Mouse (Mus musculus) hindbrain, embryonic 10.5 days (tissue): Measurements from ENCODE around the gene Hoxd10. TPM values are rescaled to one million over a fixed set of nuclear protein-coding genes. Genes with fewer than 3 reads are reported as not detected.
A peak's percentile ranks its signal among the peaks of the same experiment; 100 is the strongest.

Experiments used
- DNase-seq: peaks from one replicate; pipeline ENCODE4 v3.0.0-alpha.2; 2017; ENCODE audit warnings: low spot score
- H3K27ac ChIP-seq: fragments of 300-500 bp; sonication (generic); 2 replicates; pipeline ENCODE4 v1.5.1; 2016; ENCODE audit warnings: mild to moderate bottlenecking, moderate library complexity
- H3K27me3 ChIP-seq: fragments of 300-500 bp; sonication (generic); 2 replicates; pipeline ENCODE4 v1.6.1; 2016; ENCODE audit warnings: mild to moderate bottlenecking; ENCODE audit not compliant: poor library complexity, insufficient read depth, severe bottlenecking
- H3K36me3 ChIP-seq: fragments of 300-500 bp; sonication (generic); 2 replicates; pipeline ENCODE4 v1.6.1; 2016; ENCODE audit warnings: mild to moderate bottlenecking, moderate library complexity
- H3K4me1 ChIP-seq: fragments of 300-500 bp; sonication (generic); replicated peaks from 2 replicates; pipeline ENCODE4 v1.6.1; 2016; ENCODE audit warnings: mild to moderate bottlenecking
- H3K4me3 ChIP-seq: fragments of 300-500 bp; sonication (generic); 2 replicates; pipeline ENCODE4 v1.5.1; 2016; ENCODE audit warnings: mild to moderate bottlenecking, moderate library complexity
- H3K9me3 ChIP-seq: fragments of 300-500 bp; sonication (generic); 2 replicates; pipeline ENCODE4 v1.6.1; 2016; ENCODE audit warnings: mild to moderate bottlenecking, moderate library complexity
- WGBS: fragments of 180-500 bp; shearing (Covaris S2); methylation state at CpG from one replicate; pipeline ENCODE4 v1.1.7; 2016; 5-methylcytosine and 5-hydroxymethylcytosine counted together
- polyA plus RNA-seq: library from polyadenylated mRNA; unstranded; fragments of >200 nt; fragmentation: Nextera tagmentation; extraction: Ambion mirVana; gene quantifications from 2 replicates; pipeline ENCODE4 v1.2.1, GENCODE M21; 2016

The Hoxd10 gene
- polyA plus RNA-seq, 1 experiment from 2014 or later, result not detected

DNA sequence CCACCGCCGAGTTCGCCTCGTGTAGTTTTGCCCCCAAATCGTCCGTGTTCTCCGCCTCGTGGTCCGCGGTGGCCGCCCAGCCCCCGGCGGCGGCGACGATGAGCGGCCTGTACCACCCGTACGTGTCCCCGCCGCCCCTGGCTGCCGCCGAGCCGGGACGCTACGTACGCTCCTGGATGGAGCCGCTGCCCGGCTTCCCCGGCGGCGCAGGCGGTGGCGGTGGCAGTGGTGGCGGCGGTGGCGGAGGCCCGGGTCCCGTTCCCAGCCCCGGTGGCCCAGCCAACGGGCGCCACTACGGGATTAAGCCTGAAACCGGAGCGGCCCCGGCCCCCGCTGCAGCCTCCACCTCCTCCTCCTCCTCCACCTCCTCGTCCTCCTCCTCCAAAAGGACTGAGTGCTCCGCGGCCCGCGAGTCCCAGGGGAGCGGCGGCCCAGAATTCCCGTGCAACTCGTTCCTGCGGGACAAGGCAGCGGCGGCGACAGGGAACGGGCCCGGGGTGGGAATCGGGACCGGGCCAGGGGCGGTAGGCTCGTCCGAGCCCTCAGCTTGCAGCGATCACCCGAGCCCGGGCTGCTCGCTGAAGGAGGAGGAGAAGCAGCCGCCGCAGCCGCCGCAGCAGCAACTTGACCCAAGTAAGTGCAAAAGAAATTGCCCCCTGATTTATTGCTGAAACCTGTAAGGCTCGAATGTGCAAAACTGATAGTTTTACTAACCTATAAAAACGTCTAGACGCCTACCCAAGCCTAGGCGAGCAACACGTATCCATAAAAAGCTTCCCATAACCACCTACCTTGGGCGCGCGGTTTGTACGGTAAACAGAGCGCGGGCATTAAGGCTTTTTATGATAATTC is 6.7 kb downstream of the Hoxd10 start:
- H3K9me3 ChIP-seq, result no peaks in the 10 kb centered on the region
- peak overlapping the region; percentile 39 for H3K4me3 ChIP-seq
- WGBS, result under 1% methylated on average over 86 of the region's 86 CpGs
- DNase-seq, result peak; percentile 74
- peaks cover 100% of the 10 kb centered on the region for H3K27me3 ChIP-seq
- H3K27ac ChIP-seq, result no peak overlapping the region
- peaks cover 17% of the 10 kb centered on the region for H3K4me1 ChIP-seq
- H3K36me3 ChIP-seq, result no peaks in the 10 kb centered on the region

DNA sequence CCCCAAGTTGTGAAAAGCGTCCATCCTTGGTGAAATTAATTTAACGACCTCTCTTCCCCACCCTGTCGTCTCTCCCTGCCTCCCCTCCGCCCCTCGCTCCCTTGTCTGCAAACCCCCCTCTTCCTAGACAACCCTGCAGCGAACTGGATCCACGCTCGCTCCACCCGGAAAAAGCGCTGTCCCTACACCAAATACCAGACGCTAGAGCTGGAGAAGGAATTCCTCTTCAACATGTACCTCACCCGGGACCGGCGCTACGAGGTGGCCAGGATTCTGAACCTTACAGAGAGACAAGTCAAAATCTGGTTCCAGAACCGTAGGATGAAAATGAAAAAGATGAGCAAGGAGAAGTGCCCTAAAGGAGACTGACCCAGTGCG is 7.3 kb downstream of the Hoxd10 start:
- peaks cover 100% of the 10 kb centered on the region for H3K27me3 ChIP-seq
- DNase-seq, result peak; percentile 48
- no peak overlapping the region for H3K4me3 ChIP-seq
- under 1% methylated on average over 17 of the region's 17 CpGs for WGBS
- no peaks in the 10 kb centered on the region for H3K36me3 ChIP-seq
- no peaks in the 10 kb centered on the region for H3K9me3 ChIP-seq
- no peak overlapping the region for H3K27ac ChIP-seq
- peaks cover 17% of the 10 kb centered on the region for H3K4me1 ChIP-seq

DNA sequence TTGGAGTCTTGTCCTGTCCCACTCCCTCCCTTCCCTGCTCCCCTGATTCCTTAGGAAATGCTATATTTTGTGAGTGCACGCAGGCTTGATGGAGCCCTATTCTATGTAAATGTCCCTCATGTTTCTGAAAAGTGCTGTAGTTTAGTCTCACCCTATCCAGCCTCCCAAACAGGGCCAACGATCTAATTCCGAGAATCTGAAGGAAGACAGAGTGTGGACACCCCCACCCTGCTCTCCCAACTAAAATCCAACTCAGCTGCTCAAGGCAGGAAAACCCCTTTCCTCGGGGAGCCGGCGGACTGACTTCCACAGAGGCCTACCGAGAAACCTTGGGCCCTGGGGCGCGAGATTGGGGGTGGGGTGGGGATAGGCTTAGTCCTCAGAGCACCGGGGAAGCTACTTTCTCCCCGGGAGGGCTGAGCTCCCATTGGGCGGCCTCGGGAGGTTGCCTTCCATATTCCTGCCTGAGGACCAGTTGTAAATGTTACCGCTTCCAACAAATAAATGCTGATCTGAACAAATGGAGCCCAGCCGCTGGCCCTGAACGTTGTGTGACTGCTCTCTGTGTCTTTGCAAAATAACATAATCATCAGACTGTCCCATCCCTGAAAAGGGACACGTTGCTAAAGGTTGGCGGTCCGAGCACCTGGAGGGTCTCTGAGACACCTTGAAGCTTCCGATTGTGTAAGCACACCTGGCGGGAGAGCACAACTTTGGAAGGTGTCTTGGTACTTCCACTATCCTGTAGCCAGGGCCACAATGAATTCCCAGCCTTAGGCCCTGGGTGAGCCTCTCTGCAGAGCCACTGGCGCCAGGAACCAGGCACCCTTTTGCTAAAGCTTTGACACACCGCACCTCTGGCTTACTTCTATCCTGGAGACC is 8.2 kb downstream of the Hoxd10 start:
- Histone ChIP-seq H3K27me3 (peaks cover 100% of the 10 kb centered on the region), H3K9me3 (no peaks in the 10 kb centered on the region), H3K27ac (no peak overlapping the region), H3K4me3 (no peak overlapping the region), H3K36me3 (no peaks in the 10 kb centered on the region), H3K4me1 (peaks cover 22% of the 10 kb centered on the region)
- peak; percentile 41 for DNase-seq
- WGBS, result 2% methylated on average over 23 of the region's 23 CpGs

DNA sequence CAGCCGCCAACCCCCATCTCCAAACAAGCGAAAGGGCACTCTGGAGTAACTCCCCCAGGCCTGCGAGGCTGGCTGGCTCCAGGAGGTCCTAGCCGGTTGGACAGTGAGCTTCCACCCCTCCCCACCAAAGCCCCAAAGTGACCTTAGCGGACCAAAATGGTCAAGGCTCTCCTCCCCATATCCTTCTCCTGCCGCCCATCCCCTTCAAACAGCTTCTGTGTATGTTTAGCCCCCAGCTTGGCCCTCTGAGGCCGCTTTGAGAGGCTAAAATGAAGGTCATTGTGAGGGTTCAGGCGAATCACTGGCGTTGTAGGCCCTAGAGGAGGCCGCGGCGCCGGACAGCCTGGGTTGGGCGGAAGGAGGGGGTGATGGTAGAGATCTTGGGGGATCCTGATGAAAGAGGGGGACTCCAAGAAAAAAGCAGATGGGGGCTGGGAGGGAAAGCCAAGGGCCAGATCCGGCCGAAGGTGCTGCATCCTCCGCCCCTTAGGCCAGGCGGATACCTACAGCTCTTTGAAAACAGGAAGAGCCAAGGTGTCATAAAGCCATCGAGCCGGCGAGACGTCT is 8.9 kb downstream of the Hoxd10 start:
- peak; percentile 39 for DNase-seq

DNA sequence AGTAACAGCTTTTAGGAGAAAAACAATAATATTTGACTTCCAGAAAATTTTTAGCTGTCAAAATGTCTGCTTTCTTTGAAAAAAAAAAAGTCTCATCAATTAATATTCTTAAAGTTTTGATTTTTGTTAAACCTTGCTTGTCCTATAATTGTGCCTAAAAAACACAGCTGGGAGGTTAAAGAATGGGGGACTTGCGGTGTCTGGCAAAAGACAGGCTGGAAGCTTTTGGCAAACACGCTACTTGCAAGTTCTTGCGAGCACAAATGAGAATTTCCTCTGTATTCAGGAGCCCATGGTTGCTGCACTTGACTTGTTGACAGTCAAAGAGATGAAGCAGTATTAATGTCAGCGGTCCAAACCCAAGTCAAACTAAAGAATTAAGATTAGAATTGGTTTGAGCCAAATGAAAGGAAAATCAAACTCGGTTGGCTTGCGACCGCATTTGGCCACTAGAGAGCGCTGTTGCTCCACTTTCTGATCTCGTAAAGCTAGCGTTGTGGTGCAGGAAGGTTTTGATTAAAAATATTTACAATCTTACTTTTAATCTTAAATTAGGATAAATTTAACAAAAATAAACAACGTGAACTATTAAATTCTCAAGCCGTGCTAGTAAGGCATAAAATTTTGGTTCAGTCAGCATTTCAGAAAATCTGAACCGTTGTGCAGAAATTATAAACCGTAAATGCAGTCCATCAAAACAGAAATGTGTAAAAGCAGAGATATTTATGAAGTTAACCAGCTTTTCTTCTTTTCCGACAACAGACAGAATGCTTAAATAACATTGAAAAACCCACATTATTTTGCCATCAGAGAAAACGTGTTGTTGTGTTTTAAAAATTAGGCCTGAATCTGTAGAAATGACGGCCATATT is 10.5 kb downstream of the Hoxd10 start:
- Histone ChIP-seq H3K4me1 (peaks cover 32% of the 10 kb centered on the region), H3K36me3 (no peaks in the 10 kb centered on the region), H3K27ac (no peak overlapping the region), H3K9me3 (no peaks in the 10 kb centered on the region), H3K4me3 (no peak overlapping the region), H3K27me3 (peaks cover 100% of the 10 kb centered on the region)
- peak; percentile 75 for DNase-seq
- 13% methylated on average over 17 of the region's 17 CpGs for WGBS

More for the DNA sequence above, 8.9 kb downstream of the Hoxd10 start:
- Histone ChIP-seq H3K9me3 (no peaks in the 10 kb centered on the region), H3K36me3 (no peaks in the 10 kb centered on the region), H3K4me3 (no peak overlapping the region), H3K27me3 (peaks cover 100% of the 10 kb centered on the region), H3K27ac (no peak overlapping the region), H3K4me1 (peaks cover 29% of the 10 kb centered on the region)
- 1% methylated on average over 22 of the region's 22 CpGs for WGBS

DNA sequence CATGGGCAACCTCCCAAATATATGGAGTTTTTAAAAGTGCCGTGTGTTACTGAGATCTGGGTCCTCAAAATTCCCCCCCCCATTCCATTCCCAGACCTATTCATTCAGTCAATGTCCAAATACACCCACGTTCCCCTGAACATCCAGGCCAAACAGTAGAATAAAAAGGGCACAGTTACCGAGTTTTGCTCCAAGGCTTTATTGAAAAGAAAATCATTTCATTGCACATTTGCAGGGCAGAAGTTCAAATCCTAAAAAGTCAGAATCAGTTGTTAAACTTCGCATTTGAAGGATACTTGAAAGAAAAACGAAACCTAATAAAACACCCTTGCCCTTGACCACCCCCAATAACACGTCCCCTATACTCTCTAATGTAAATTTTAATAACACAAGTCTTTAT is 11.1 kb downstream of the Hoxd10 start:
- H3K4me1 ChIP-seq, result peaks cover 26% of the 10 kb centered on the region
- H3K36me3 ChIP-seq, result no peaks in the 10 kb centered on the region
- peaks cover 100% of the 10 kb centered on the region for H3K27me3 ChIP-seq
- H3K4me3 ChIP-seq, result no peak overlapping the region
- WGBS, result 13% methylated on average over 6 of the region's 6 CpGs
- no peak overlapping the region for H3K27ac ChIP-seq
- no peaks in the 10 kb centered on the region for H3K9me3 ChIP-seq
- no peak for DNase-seq

DNA sequence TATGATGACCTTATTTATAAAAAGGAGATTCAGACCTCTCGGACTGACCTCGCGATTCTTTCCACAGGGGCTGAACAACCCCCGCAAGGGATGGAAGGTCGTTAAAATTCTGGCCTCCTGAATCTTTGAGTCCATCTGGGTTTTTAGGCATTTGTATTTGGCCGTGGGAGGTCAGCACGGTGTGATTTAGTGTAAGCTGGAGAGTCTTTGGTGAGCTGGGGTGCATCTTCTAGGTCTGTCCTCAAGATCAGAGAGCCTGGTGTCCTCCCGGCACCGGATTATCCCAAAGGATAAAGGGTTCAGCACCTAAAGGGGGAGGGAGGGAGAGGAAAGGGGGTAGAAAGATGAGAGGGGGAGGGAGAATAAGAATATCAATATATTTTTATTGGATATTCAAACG is 11.6 kb downstream of the Hoxd10 start:
- Histone ChIP-seq H3K27ac (no peak overlapping the region), H3K27me3 (peaks cover 100% of the 10 kb centered on the region), H3K4me3 (no peak overlapping the region), H3K4me1 (peaks cover 21% of the 10 kb centered on the region), H3K36me3 (no peaks in the 10 kb centered on the region), H3K9me3 (no peaks in the 10 kb centered on the region)
- 2% methylated on average over 10 of the region's 10 CpGs for WGBS
- DNase-seq, result peak; percentile 34

DNA sequence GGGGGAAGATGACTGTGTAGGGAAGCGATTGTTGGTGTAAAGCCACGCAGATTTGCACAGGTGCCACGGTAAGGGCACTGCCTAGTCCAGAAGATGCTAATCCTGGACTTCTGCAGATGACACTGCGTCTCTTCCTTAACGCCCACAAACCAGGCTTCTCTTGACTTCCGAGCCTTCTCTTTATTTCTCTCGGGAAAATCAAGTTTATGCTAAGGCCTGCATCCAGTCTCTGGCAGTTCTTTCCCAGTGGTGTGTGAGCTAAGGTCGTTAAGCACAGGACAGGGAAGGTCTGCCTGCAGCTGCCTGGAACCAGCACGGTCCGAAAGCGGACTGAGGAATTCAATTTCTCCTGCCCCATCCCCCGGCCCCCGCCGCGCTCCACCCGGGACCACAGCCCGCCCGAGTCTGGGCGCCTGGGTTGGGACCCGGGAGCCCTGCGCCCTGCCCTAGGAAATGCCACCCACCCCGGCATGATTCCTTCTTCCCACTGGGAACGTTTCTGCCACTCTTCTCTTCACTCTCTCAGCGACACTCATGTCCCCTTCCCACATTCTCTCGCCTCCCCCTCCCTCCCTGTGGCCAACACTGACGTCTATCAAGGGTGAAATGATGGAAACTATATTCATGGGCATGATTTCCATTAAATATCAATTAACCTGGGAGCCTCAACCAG is 12.1 kb downstream of the Hoxd10 start:
- H3K9me3 ChIP-seq, result no peaks in the 10 kb centered on the region
- DNase-seq, result peak; percentile 57

DNA sequence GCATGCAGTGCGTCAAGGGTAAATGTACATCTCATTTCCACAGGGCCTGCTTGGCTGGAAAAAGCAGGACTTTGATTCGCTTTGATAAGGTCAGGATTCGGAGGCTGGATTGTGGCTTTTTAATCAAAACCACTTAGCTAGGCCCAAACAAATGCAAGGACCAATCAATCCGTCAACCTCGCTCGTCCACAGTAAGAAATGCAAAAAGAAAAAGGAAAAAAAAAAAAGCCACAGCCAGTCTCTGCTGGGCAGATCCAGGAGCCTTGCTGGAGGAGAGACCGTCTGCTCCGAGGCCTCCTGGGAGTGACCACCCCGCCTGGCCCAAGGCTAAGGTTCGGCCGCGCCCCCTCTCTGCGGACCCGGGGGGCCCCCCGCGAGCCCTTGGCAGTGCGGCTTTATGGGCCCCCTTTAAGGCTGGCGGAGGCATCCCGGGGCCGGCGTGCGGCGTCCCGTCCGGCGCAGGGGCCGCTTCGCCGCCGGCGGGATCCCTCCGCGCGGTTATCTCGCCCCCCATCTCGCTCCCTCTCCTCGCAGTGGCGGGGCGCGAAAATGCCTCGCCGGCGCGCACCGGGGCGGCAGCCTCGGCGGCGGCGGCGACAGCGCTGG is 12.8 kb downstream of the Hoxd10 start, which contains the start of gene Hoxd8:
Gene Hoxd8, plus strand, starts transcription at position 223 of the 606 bp plus-strand sequence.
- Histone ChIP-seq H3K27ac (no peak within 1 kb of the TSS), H3K4me1 (peaks cover 17% of the 10 kb centered on the region), H3K4me3 (peak within 1 kb of the TSS; percentile 46), H3K9me3 (no peaks in the 10 kb centered on the region), H3K27me3 (peaks cover 100% of the 10 kb centered on the region), H3K36me3 (no peaks in the 10 kb centered on the region)
- under 1% methylated on average over 43 of the region's 52 CpGs for WGBS
- peak; percentile 69 for DNase-seq

More for the DNA sequence above, 12.1 kb downstream of the Hoxd10 start:
- 1% methylated on average over 26 of the region's 26 CpGs for WGBS
- H3K4me3 ChIP-seq, result no peak overlapping the region
- peaks cover 17% of the 10 kb centered on the region for H3K4me1 ChIP-seq
- no peaks in the 10 kb centered on the region for H3K36me3 ChIP-seq
- peaks cover 100% of the 10 kb centered on the region for H3K27me3 ChIP-seq
- no peak overlapping the region for H3K27ac ChIP-seq

DNA sequence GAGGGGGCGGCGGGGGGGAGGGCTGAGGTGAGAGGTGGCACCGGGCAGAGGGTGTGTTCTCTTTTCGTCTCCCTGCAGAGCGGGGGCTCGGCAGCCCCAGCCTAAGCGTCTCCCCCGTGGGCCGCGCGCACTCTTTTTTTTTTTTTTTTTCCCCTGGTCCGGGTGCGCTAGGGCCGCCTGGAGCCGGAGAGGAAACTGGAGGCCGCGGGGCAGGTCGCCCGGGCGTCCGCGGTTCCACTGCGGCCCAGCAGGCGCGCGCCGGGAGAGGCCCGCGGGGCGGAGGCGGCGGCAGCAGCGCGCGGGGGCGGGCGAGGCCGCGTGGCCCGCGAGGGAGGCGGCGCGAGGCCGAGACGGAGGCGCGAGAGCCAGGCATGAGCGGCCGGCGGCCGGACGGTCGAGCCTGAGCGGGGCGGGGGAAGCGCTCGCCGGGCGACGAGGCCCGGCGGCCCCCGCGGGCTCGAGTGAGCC is 13.3 kb downstream of the Hoxd10 start:
- peak; percentile 57 for DNase-seq
- H3K36me3 ChIP-seq, result no peaks in the 10 kb centered on the region
- WGBS, result under 1% methylated on average over 57 of the region's 66 CpGs
- H3K4me1 ChIP-seq, result peaks cover 17% of the 10 kb centered on the region
- peak overlapping the region; percentile 46 for H3K4me3 ChIP-seq
- H3K9me3 ChIP-seq, result no peaks in the 10 kb centered on the region
- H3K27me3 ChIP-seq, result peaks cover 100% of the 10 kb centered on the region
- H3K27ac ChIP-seq, result no peak overlapping the region

DNA sequence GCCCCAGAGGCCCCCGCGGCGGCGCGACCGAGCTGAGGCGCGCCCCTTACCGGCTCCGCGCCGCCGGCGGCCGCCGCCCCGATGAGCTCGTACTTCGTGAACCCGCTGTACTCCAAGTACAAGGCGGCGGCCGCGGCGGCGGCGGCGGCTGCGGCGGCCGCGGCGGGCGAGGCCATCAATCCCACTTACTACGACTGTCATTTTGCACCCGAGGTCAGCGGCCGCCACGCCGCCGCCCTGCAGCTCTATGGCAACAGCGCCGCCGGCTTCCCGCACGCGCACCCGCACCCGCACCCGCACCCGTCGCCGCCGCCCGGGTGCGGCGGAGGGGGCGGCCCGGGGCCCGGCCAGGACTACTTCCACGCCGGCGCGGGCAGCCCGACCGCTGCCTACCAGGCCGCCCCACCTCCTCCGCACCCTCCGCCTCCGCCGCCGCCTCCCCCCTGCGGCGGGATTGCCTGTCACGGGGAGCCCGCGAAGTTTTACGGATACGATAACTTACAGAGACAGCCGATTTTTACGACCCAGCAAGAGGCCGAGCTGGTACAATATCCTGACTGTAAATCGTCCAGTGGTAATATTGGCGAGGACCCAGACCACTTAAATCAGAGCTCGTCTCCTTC is 13.9 kb downstream of the Hoxd10 start:
- under 1% methylated on average over 85 of the region's 85 CpGs for WGBS
- Histone ChIP-seq H3K9me3 (no peaks in the 10 kb centered on the region), H3K4me3 (peak overlapping the region; percentile 46), H3K4me1 (peaks cover 16% of the 10 kb centered on the region), H3K27ac (no peak overlapping the region), H3K36me3 (no peaks in the 10 kb centered on the region), H3K27me3 (peaks cover 100% of the 10 kb centered on the region)
- DNase-seq, result peak; percentile 72
